Mouse (Mus musculus): Measurements from ENCODE around the gene Slc12a8. TPM values are rescaled to one million over a fixed set of nuclear protein-coding genes. Genes with fewer than 3 reads are reported as not detected.
A peak's percentile ranks its signal among the peaks of the same experiment; 100 is the strongest.

Gene Slc12a8
- total and polyA plus RNA-seq, 3 experiments: 12.2 to 17.4 (median 16.5) TPM

DNA sequence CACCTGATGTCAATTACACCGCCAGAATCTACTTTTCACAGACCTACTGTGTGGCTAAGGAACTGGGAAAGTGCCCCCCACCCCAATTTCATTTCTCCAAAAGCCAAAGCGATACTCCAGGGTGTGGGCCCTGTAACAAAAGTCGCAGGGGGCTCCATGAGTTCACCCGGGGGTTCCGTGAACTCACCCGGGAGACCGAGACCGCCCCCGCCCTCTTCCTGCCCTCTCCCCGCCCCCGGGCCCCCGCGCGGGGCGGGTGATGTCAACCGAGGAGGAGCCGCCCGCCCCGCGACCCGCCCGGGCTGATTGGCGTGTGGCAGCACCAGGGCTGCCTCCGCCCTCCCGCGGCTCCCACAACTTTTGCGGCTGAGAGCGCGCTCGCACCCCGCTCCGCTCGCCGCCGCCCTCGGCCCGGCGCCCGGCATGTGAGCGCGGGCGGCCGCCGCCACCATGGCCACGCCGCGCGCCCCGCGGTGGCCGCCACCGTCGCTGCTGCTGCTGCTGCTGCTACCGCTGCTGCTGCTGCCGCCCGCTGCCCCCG, 167.1 kb downstream of the Slc12a8 start, which contains the start of gene Heg1:
Gene Heg1, plus strand, starts transcription at position 209 of the 541 bp plus-strand sequence.
- no peaks in the 10 kb centered on the region for H3K27me3 ChIP-seq (replicated peaks)
- peak within 1 kb of the TSS; percentile 92 for H3K27ac ChIP-seq (ENCODE audit: insufficient read depth, low read depth)
- peak within 1 kb of the TSS; percentile 96 for H3K9ac ChIP-seq (ENCODE audit: insufficient read depth, low read depth)
- TF ChIP-seq SIN3A (IDR thresholded peaks at IDR 0.05; ENCODE audit: low read length): no peak
- no peak for TF ChIP-seq EP300 (IDR thresholded peaks at IDR 0.05; ENCODE audit: low read length)
- no peak for TF ChIP-seq CHD2 (IDR thresholded peaks at IDR 0.05; ENCODE audit: low read length)
- TF ChIP-seq JUN (IDR thresholded peaks at IDR 0.05; ENCODE audit: insufficient read depth, low read depth, low read length): no peak
- no peak for TF ChIP-seq ZC3H11A (IDR thresholded peaks at IDR 0.05; ENCODE audit: low read depth, low read length)
- peak; percentile 39 for TF ChIP-seq NRF1 (IDR thresholded peaks at IDR 0.05; ENCODE audit: low read depth, low read length)
- peak; percentile 48 for TF ChIP-seq ZMIZ1 (IDR thresholded peaks at IDR 0.05; ENCODE audit: low read depth, low read length)
- TF ChIP-seq USF2 (conservative IDR thresholded peaks at IDR 0.05; ENCODE audit: low read depth, low read length): no peak
- peak; percentile 52; the same call in 1 of the 2 replicates for TF ChIP-seq MEF2A (IDR thresholded peaks at IDR 0.05; ENCODE audit: borderline replicate concordance, low read depth, low read length)
- TF ChIP-seq IRF4 (IDR thresholded peaks at IDR 0.05; ENCODE audit: low read depth, low read length): peak; percentile 6; the same call in 1 of the 2 replicates
- no peak for TF ChIP-seq ETS1 (conservative IDR thresholded peaks at IDR 0.05; ENCODE audit: low read depth, low read length)
- no peak for TF ChIP-seq JUND (conservative IDR thresholded peaks at IDR 0.05; ENCODE audit: low read depth, low read length)
- no peak for TF ChIP-seq RAD21 (IDR thresholded peaks at IDR 0.05; ENCODE audit: low read depth, low read length)
- TF ChIP-seq MAX (IDR thresholded peaks at IDR 0.05; ENCODE audit: low read length): no peak
- no peak for TF ChIP-seq GABPA (IDR thresholded peaks at IDR 0.05; ENCODE audit: insufficient replicate concordance, low read depth, low read length)
- TF ChIP-seq ZKSCAN1 (IDR thresholded peaks at IDR 0.05; ENCODE audit: borderline replicate concordance, low read depth, low read length): peak; percentile 87
- TF ChIP-seq BHLHE40 (IDR thresholded peaks at IDR 0.05; ENCODE audit: low read depth, low read length): peak; percentile 27; the same call in 1 of the 2 replicates
- no peak for TF ChIP-seq SMC3 (IDR thresholded peaks at IDR 0.05; ENCODE audit: low read depth, low read length)
- peak; percentile 39; the same call in 1 of the 2 replicates for TF ChIP-seq ELF1 (IDR thresholded peaks at IDR 0.05; ENCODE audit: low read depth, low read length)
- TF ChIP-seq PAX5 (IDR thresholded peaks at IDR 0.05; ENCODE audit: low read length): no peak
- peak; percentile 80 for TF ChIP-seq NELFE (IDR thresholded peaks at IDR 0.05; ENCODE audit: low read depth, low read length)
- TF ChIP-seq ZNF384 (IDR thresholded peaks at IDR 0.05; ENCODE audit: low read depth, low read length): no peak
- TF ChIP-seq MXI1 (IDR thresholded peaks at IDR 0.05; ENCODE audit: low read depth, low read length): peak; percentile 71
- peak; percentile 79; the same call in 1 of the 2 replicates for TF ChIP-seq MAZ (IDR thresholded peaks at IDR 0.05; ENCODE audit: low read depth, low read length)
- TF ChIP-seq TCF12 (IDR thresholded peaks at IDR 0.05; ENCODE audit: low read depth, low read length): peak; percentile 93
- TF ChIP-seq POLR2A (IDR thresholded peaks at IDR 0.05; ENCODE audit: low read depth, low read length): peak; percentile 76
- no peak for TF ChIP-seq POLR2AphosphoS2 (IDR thresholded peaks at IDR 0.05; ENCODE audit: low read depth, low read length)
- TF ChIP-seq USF1 (IDR thresholded peaks at IDR 0.05; ENCODE audit: low read depth, low read length): no peak
- in situ Hi-C loops (cut with MboI; ENCODE audit: low pct_ligation_motif_present, low pct_unique_long_range_greater_than_20kb, low sequenced_read_pairs) (loop anchor here (5.0 kb wide), 1 partner anchor 53 kb away; no protein-coding TSS in a partner anchor), dilution Hi-C loops (cut with MboI; ENCODE audit: extremely low pct_ligation_motif_present, extremely low pct_unique_long_range_greater_than_20kb, low sequenced_read_pairs) (no loop called here)
- peaks cover 9 to 22% of the 10 kb centered on the region in 2 experiments for H3K36me3 ChIP-seq (replicated peaks in 1 of 2; ENCODE audit: control insufficient read depth in 1 of 2, insufficient read depth in 1 of 2, low read length in 1 of 2)
- peak; percentile 79 for DNase-seq (ENCODE audit: extremely low read depth)
- H3K4me2 ChIP-seq (ENCODE audit: insufficient read depth, low read depth, poor library complexity, severe bottlenecking): peak within 1 kb of the TSS; percentile 87
- H3K4me3 ChIP-seq (replicated peaks in 1 of 3; ENCODE audit: low read depth in 2 of 3, low read length in 2 of 3, poor library complexity in 1 of 3): peak within 1 kb of the TSS; percentile 74 to 96 (median 83)
- peaks cover 17 to 54% of the 10 kb centered on the region in 2 experiments for H3K4me1 ChIP-seq (ENCODE audit: control insufficient read depth in 1 of 2, insufficient read depth in 2 of 2)
- peaks cover 6% of the 10 kb centered on the region for H3K9me3 ChIP-seq (replicated peaks; ENCODE audit: low read length)
- peaks cover 47% of the 10 kb centered on the region for H3K79me2 ChIP-seq (replicated peaks; ENCODE audit: control insufficient read depth, extremely low read depth, insufficient read depth, poor library complexity, severe bottlenecking)
